Mouse (Mus musculus) retina, embryonic 14.5 days (tissue): Measurements from ENCODE around the gene Tex9.
"Not testable (repeated sequence)": the region's sequence is repeated elsewhere in the genome, so short reads cannot be mapped to it uniquely, and the experiment has no call there.

Experiments
- DNase-seq: peaks from one replicate; pipeline ENCODE4 v3.0.0-alpha.2; 2015; ENCODE audit warnings: low spot score

Tex9 gene

DNA sequence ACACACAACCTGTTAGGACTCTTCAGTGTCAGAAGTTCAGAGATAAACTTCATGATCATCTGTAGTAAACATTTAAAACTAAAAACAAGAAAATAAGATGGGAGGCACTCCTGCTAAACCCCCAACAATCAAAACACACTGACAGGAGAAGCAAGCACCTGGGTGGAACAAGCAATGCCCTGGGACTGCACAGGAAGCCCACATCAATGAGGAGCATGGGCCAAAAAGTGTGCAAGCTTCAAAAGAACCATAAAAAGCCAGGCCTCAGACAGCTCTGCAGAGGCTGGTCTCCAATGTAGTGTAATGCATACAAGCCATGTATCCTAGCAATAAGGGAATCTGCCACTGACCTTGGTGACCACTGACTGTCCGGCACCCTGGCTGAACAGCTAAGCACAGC is 12.7 kb downstream of the Tex9 start:
- DNase-seq: no peak

DNA sequence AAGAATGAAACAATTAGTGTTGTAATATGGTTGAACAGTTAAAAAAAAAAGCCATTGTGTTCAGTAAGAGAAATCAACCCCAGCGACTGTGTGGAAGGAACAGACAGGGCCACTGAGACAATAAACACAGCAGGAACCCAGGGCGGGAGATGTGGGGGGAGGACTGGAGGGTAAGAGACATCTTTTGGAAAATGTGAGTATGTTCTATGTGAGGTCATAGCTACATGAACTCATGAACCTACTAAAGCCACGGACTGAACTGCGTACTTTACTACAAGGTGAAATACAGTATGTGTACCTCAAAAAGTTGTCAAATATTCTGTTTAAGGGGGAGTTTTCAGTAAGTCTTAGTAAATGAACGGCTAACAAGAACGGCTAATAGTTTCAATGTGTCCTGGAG is 14.7 kb downstream of the Tex9 start:
- DNase-seq: no peak

- no peak for DNase-seq
Observed at GRCm38 (mm10) chr9:72475511-72475910, 16.5 kb downstream of the Tex9 start.

DNA sequence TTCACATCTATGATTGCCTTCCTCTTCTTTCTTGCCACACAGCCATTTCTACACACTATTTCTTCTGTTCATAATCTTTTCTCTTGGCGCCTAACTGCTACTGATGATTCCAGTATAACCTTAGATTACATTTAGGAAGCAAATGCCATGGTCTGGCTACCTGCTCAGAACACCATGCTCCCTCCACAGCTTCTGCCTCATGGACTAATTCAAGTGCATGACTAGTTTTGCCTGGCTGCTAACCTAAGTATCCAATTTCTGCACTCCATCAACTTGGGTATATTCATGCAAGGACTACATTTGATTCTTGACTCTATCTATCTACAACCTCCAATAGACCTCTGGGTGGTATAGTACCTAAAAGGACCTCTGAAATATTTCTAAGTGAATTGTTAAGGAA is 22.2 kb downstream of the Tex9 start:
- DNase-seq: no peak

- DNase-seq: no peak
Observed at GRCm38 (mm10) chr9:72468616-72469015, 23.4 kb downstream of the Tex9 start.

- DNase-seq: peak; percentile 29
Observed at GRCm38 (mm10) chr9:72467551-72468407, 24.2 kb downstream of the Tex9 start.

DNA sequence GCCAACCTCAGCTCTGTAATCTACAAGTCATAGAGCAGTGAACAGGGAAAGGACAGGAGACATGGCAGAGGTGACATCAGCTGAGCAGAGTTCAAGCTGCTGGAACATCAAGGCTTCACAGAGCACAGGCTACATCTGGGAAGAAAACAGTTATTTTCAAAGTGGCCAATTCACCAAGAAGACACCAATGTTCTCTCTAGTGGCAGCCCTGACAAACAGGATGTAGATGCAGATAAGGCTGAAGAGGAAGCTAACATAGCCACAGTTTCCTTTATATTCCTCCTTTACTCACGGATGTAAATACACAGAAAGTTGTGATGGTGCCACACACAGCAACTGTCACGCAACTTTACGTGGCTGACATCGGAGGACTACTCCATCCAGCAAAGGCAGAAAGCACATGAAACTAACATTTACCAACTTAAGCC is 26.2 kb downstream of the Tex9 start:
- DNase-seq: no peak

- no peak for DNase-seq
Observed at GRCm38 (mm10) chr9:72464806-72465205, 27.2 kb downstream of the Tex9 start.

DNA sequence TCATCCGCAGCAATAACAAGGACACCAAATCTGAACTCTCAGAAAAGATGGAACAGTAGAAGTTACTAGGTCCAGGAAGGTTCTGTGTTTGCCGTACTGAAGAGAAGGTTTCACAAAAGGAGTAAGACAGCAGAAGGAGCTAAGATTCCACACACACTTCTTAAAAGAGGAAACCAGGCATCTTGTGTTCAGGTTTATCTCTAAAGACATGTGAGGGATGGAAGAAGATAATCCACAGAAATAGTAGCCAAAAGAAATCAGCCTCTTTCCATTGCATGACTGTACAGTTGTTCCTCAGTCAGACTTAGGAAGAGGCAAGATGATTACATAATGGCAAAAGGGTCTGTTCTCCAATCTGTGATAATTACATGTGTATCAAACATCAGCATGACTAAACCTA is 29.6 kb downstream of the Tex9 start:
- no peak for DNase-seq

DNA sequence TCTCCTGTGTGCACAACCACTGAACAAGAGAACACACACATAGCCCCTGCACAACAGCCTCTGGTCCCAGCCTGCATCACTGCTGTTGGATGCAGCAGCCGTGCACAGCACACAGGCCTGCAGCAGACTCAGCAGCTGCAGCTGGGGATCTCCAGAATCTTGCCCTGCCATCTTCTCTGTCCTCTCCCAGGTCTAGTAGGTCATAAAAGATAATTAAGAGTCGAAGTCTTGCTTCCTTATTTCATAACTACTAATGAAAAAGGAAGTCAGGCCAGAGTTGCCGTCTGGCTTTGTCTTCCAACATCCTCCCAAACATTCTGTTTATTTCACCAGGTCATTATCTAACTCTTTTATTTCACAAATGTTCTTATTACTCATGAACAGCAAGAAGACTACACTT is 31.2 kb downstream of the Tex9 start:
- DNase-seq: no peak

DNA sequence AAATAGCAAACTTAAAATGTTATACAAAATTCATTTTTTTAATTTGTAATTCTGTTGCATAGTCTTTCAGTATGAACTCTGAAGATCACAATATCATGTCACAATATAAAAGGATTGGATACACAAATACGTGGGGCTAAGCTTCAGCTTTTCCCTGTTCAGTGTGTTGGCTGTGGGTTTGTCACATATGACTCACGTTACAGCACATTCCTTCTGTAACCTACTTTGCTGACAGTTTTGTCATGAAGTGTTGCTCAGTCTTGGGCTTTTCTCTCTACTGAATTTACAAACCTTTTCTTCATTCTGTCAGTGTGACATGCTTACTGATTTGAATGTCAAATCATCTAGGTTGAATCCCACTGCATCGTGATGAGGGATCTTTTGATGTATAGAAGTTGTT is 32.3 kb downstream of the Tex9 start:
- DNase-seq: no peak

GRCm38 (mm10) chr9:72458233-72458632 is 33.8 kb downstream of the Tex9 start:
- DNase-seq: peak; percentile 87

DNA sequence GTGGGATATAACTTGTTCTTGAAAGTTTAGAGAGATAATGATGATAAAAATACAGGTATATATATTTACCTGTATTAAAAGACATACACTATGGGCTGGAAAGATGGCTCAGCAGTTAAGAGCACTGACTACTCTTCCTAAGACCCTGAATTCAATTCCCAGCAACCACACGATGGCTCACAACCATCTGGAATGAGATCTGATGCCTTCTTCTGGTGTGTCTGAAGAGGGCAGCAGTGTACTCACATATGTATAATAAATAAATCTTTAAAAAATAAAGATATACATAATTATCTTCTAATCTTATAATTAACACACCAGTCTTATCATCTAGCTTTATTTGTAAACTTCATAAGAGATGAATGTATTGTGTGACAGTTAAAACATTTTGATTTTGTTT is 35.6 kb downstream of the Tex9 start:
- DNase-seq: no peak

- DNase-seq: not testable (repeated sequence)
Observed at GRCm38 (mm10) chr9:72454281-72454680, 37.7 kb downstream of the Tex9 start.

DNA sequence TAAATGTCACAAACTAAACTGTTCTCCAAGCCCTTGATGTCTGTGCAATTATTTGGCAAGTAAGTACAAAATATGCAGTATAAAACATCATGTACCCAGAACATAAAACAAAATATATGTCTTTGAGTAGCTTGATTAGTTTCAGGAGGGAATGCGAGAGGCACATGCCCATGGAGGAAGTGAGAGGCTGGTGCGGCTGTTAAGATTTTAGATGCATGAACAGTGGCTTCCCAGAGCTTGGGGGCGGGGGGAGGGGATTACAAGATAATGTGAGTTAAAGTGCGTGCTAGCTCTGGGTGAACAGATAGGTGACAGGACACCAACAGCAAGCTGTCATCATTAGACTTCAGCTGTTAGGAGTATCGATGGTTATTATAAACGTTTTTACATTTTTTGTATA is 40.9 kb downstream of the Tex9 start:
- DNase-seq: no peak

- DNase-seq: no peak
Observed at GRCm38 (mm10) chr9:72450363-72450762, 41.6 kb downstream of the Tex9 start.

DNA sequence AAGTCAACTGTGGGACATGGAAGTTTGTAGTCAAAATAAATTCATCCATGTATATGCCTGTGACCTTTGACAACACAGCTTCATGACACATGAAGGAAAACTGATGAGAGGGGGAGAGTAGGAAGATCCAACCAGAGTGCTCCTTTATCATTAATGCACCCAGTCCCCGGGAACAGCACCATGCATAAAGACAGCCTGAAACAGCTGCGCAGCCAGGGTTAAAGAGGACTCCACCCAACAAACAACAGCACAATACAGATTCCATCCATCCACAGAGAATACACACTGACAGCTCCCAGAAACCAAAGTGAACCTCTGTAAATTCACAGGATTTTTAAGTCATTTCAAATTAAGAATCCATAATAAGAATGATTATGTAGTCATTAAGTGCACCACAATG is 42.2 kb downstream of the Tex9 start:
- no peak for DNase-seq

- DNase-seq: no peak
Observed at GRCm38 (mm10) chr9:72449367-72449766, 42.6 kb downstream of the Tex9 start.

DNA sequence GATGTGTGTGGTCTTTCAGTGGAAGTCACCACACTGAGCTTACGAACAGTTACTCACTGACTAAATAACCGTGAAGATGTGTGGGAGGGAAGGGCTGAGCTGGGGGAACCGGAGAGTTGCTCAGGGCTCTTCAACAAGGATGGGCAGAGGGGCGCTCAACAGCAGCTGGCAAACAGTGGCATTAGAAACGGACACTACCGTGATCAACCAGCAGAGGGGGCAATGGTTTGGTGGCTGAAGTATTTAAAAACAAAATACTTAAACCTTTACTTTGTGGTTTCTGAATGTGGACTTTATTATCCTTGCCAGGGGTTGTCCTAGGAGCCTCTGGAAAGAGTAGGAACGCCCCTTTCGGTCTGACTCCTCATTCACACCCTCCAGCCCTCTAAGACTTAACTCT is 44.0 kb downstream of the Tex9 start:
- peak; percentile 77 for DNase-seq

DNA sequence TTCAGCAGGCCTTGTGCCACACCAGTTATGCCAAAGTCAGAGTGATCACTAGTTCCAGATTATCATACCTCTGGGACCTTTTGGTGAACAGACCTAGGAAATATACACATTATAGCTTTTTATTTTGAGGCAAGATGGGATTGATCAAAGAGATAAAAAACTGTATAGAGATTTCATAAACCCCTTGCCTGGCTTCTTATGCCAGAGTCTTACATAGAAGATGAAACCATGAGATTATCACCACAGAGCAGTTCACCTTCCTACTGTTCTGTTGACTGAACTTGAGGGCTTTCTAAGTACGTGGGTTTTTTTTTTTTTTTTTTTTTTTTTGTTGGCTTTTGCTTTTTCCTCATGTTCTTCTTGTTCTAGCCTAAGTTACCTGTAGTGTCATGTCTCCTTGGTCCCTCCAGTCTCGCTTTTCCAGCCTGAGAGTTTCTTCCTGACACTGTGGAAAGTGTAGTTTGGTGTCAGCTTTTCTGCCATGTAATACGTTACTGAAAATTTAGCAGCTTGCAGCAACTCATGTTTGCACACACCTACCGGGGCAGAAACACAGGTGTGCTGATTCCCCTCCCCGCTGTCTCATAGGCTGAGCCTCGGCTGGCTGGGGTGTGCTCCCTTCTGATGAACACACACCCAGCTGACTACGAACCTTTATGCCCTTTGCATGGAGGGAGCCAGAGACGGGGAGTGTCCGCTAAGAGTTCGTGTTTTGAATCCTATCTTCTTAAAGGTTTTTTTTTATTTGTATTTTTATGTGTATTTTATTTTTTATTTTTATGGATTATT is 49.9 kb downstream of the Tex9 start:
- DNase-seq: no peak

DNA sequence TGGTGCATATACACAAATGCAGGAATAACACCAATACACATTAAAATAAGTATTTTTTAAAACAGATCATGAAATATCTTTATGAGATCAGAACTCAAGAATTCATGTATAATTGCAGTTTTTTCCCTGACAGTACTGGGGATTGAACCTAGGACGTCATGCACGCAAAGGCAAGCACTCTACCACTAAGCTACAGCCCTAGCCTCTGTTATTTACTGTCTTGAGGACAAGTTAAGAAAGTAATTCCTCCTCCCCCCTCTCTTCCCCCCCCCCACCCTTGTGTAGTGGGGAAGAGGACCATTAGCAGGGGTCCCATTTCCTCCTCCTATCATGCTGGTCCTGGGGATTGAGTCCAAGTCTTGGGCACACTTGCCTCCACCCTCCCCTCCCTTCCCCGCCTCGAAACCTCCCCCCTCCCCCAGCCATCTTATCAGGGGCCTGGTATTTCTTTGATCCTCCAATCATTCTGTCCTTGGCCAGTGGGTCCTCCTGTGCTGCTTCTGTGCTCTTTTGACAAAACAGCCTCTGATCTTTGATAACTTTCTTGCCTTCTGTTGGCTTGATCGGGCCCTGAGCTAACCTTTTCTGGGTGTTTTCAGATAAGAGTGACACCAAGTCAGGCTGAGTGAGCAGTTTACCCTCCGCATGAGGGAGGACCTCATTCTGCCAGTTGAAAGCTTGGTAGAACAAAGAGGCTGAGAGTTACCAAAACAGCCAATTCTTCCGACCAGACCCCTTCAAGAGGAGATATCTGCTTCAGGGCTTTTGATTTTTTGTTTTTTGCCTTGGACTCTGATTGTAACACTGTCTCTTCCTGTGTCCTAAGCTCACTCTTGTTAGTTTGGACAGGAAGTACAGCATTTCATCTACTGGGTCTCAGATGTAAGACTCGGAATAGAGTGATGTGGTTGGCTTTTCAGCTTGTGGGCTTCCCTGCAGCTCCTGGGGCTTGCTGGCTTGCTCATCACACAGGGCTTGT is 50.8 kb downstream of the Tex9 start:
- no peak for DNase-seq

DNA sequence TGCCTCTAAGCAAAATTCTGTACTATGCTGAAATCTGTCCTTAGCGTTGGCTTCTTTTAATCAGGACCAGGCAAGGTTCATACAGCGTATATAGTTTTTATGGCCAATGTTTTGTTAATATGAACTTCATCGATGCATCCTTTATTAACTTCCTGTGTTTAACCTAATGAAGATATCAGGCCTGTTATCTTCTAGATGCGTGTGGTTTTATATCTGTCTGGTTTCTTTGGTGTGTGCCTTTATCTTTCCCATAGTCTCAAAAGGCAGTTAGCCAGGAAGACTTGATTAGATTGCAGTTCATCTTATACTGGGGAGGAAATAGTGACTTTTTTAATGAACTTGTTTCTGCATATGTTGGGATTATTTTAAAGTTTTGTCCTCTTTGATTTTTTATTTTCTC is 51.7 kb downstream of the Tex9 start:
- DNase-seq: no peak
